Mouse (Mus musculus) frontal cortex, adult (tissue): Measurements from ENCODE around the gene Tstd1.

Experiments used
- ATAC-seq: cut with Nextera tagmentation; 2 replicates; pipeline ENCODE4 v1.9.2; 2017; ENCODE audit warnings: mild to moderate bottlenecking, moderate library complexity, mixed read lengths; ENCODE audit not compliant: low TSS enrichment

Gene Tstd1

GRCm38 (mm10) chr1:171419291-171419882 is 715 bp downstream of the Tstd1 start:
- no peak for ATAC-seq

- ATAC-seq: no peak
Measured at GRCm38 (mm10) chr1:171419905-171420304, 1.2 kb downstream of the Tstd1 start.

- no peak for ATAC-seq
Measured at GRCm38 (mm10) chr1:171422504-171423095, 3.9 kb downstream of the Tstd1 start.

GRCm38 (mm10) chr1:171424638-171425037 is 6.0 kb downstream of the Tstd1 start:
- no peak for ATAC-seq

- ATAC-seq: no peak
Measured at GRCm38 (mm10) chr1:171425126-171425525, 6.5 kb downstream of the Tstd1 start.

- no peak for ATAC-seq
Measured at GRCm38 (mm10) chr1:171432158-171432557, 13.5 kb downstream of the Tstd1 start.

- no peak for ATAC-seq
Measured at GRCm38 (mm10) chr1:171435288-171435814, 16.7 kb downstream of the Tstd1 start.

GRCm38 (mm10) chr1:171435974-171436373 is 17.3 kb downstream of the Tstd1 start:
- ATAC-seq: no peak

- peak; percentile 38; the same call in 1 of the 2 replicates for ATAC-seq
Measured at GRCm38 (mm10) chr1:171437264-171438013, 18.8 kb downstream of the Tstd1 start, which contains the start of gene F11r. TSS of gene F11r (plus strand) at chr1:171437535.

- ATAC-seq: no peak
Measured at GRCm38 (mm10) chr1:171438014-171438670, 19.5 kb downstream of the Tstd1 start.

GRCm38 (mm10) chr1:171439072-171439471 is 20.4 kb downstream of the Tstd1 start:
- ATAC-seq: no peak

GRCm38 (mm10) chr1:171440025-171440725 is 21.5 kb downstream of the Tstd1 start:
- no peak for ATAC-seq

- no peak for ATAC-seq
Measured at GRCm38 (mm10) chr1:171441466-171442412, 23.1 kb downstream of the Tstd1 start.

- ATAC-seq: no peak
Measured at GRCm38 (mm10) chr1:171442413-171442760, 23.7 kb downstream of the Tstd1 start.

- ATAC-seq: no peak
Measured at GRCm38 (mm10) chr1:171445050-171445449, 26.4 kb downstream of the Tstd1 start.

GRCm38 (mm10) chr1:171446854-171447253 is 28.2 kb downstream of the Tstd1 start:
- no peak for ATAC-seq

GRCm38 (mm10) chr1:171447692-171448091 is 29.0 kb downstream of the Tstd1 start:
- ATAC-seq: no peak

GRCm38 (mm10) chr1:171450062-171450461 is 31.4 kb downstream of the Tstd1 start:
- ATAC-seq: no peak

GRCm38 (mm10) chr1:171451001-171451400 is 32.3 kb downstream of the Tstd1 start:
- ATAC-seq: no peak

GRCm38 (mm10) chr1:171452522-171452921 is 33.9 kb downstream of the Tstd1 start:
- ATAC-seq: no peak
